Mouse (Mus musculus) neural tube, embryonic 11.5 days (tissue): ENCODE measurements around the gene Esyt3. TPM values are rescaled to one million over a fixed set of nuclear protein-coding genes. Genes with fewer than 3 reads are reported as not detected.
A peak's percentile ranks its signal among the peaks of the same experiment; 100 is the strongest.

ENCODE experiments used
- ATAC-seq: fragments of 200-750 bp; cut with Nextera tagmentation; 2 replicates; pipeline ENCODE4 v1.8.0; 2017; ENCODE audit warnings: moderate number of reproducible peaks, mild to moderate bottlenecking, moderate TSS enrichment, moderate library complexity; ENCODE audit not compliant: insufficient read depth, low FRiP score, low TSS enrichment
- DNase-seq: peaks from one replicate; pipeline ENCODE4 v3.0.0-alpha.2; 2015; ENCODE audit warnings: low spot score
- H3K27ac ChIP-seq: fragments of 300-500 bp; sonication (generic); 2 replicates; pipeline ENCODE4 v1.5.1; 2014; ENCODE audit warnings: low read depth, mild to moderate bottlenecking, low read length
- H3K27me3 ChIP-seq: fragments of 300-500 bp; sonication (generic); 2 replicates; pipeline ENCODE4 v1.6.1; 2014; ENCODE audit warnings: mild to moderate bottlenecking, low read length, mixed read lengths; ENCODE audit not compliant: control insufficient read depth, insufficient read depth
- H3K36me3 ChIP-seq: fragments of 300-500 bp; sonication (generic); 2 replicates; pipeline ENCODE4 v1.6.1; 2014; ENCODE audit warnings: mild to moderate bottlenecking, low read length, moderate library complexity, mixed read lengths; ENCODE audit not compliant: control insufficient read depth, insufficient read depth
- H3K4me1 ChIP-seq: fragments of 300-500 bp; sonication (generic); 2 replicates; pipeline ENCODE4 v1.6.1; 2014; ENCODE audit warnings: low read length, mixed read lengths; ENCODE audit not compliant: control insufficient read depth, insufficient read depth
- H3K4me2 ChIP-seq: fragments of 300-500 bp; sonication (generic); 2 replicates; pipeline ENCODE4 v1.6.1; 2014; ENCODE audit warnings: low read depth, mild to moderate bottlenecking, moderate library complexity
- H3K4me3 ChIP-seq: fragments of 300-500 bp; sonication (generic); 2 replicates; pipeline ENCODE4 v1.5.1; 2014; ENCODE audit warnings: low read depth, low read length
- H3K9ac ChIP-seq: fragments of 300-500 bp; sonication (generic); 2 replicates; pipeline ENCODE4 v1.6.1; 2014; ENCODE audit warnings: mild to moderate bottlenecking, low read length
- H3K9me3 ChIP-seq: fragments of 300-500 bp; sonication (generic); 2 replicates; pipeline ENCODE4 v1.6.1; 2016; ENCODE audit warnings: low read length; ENCODE audit not compliant: control insufficient read depth
- WGBS: fragments of 180-500 bp; shearing (Covaris S2); extraction: QIAGEN DNeasy Blood & Tissue Kit; methylation state at CpG from one replicate; pipeline ENCODE4 v1.1.7; 2014; 5-methylcytosine and 5-hydroxymethylcytosine counted together
- polyA plus RNA-seq: library from polyadenylated mRNA; unstranded; fragments of >200 nt; fragmentation: Nextera tagmentation; extraction: Ambion mirVana; gene quantifications from 2 replicates; pipeline ENCODE4 v1.2.1, GENCODE M21; 2014

The Esyt3 gene
- 0.15 and 0.30 TPM in 2 replicates for polyA plus RNA-seq

- 1% methylated on average over 66 of the region's 66 CpGs for WGBS
- Histone ChIP-seq H3K27me3 (peaks cover 31% of the 10 kb centered on the region), H3K9me3 (no peaks in the 10 kb centered on the region), H3K27ac (no peak within 1 kb of the TSS), H3K36me3 (no peaks in the 10 kb centered on the region), H3K4me1 (peaks cover 7% of the 10 kb centered on the region; the same call in 1 of the 2 replicates), H3K9ac (0 out of 2 replicates have a peak within 1 kb of the TSS, but pooled peaks have one; percentile 8), H3K4me2 (peak within 1 kb of the TSS; percentile 88), H3K4me3 (peak within 1 kb of the TSS; percentile 38)
- ATAC-seq, result peak; percentile 53; the same call in 1 of the 2 replicates
- DNase-seq, result peak; percentile 41
Measured at GRCm38 (mm10) chr9:99357921-99358692, at the start of gene Esyt3. Gene Esyt3 (minus strand): TSS chr9:99358557.

GRCm38 (mm10) chr9:99401288-99401974 is 43.1 kb upstream of the Esyt3 start:
- Histone ChIP-seq H3K27me3 (no peaks in the 10 kb centered on the region), H3K36me3 (no peaks in the 10 kb centered on the region), H3K4me3 (no peak overlapping the region), H3K9me3 (no peaks in the 10 kb centered on the region), H3K27ac (no peak overlapping the region), H3K4me2 (no peak overlapping the region), H3K4me1 (no peaks in the 10 kb centered on the region), H3K9ac (no peak overlapping the region)
- 76% methylated on average over 9 of the region's 9 CpGs for WGBS
- ATAC-seq, result no peak
- no peak for DNase-seq

- 87% methylated on average over 6 of the region's 6 CpGs for WGBS
- no peak for ATAC-seq
Measured at GRCm38 (mm10) chr9:99400781-99401180, 42.4 kb upstream of the Esyt3 start.

GRCm38 (mm10) chr9:99397056-99397815 is 38.9 kb upstream of the Esyt3 start:
- WGBS, result 81% methylated on average over 13 of the region's 13 CpGs
- Histone ChIP-seq H3K9ac (no peak overlapping the region), H3K4me2 (no peak overlapping the region), H3K27me3 (no peaks in the 10 kb centered on the region), H3K27ac (no peak overlapping the region), H3K4me1 (no peaks in the 10 kb centered on the region), H3K36me3 (no peaks in the 10 kb centered on the region; the same call in 1 of the 2 replicates), H3K9me3 (no peaks in the 10 kb centered on the region), H3K4me3 (no peak overlapping the region)
- DNase-seq (no peak), ATAC-seq (no peak)

More at GRCm38 (mm10) chr9:99400781-99401180, 42.4 kb upstream of the Esyt3 start:
- H3K27ac ChIP-seq, result no peak overlapping the region
- no peak for DNase-seq
- no peaks in the 10 kb centered on the region for H3K27me3 ChIP-seq
- no peaks in the 10 kb centered on the region for H3K4me1 ChIP-seq
- H3K9me3 ChIP-seq, result no peaks in the 10 kb centered on the region
- H3K4me2 ChIP-seq, result no peak overlapping the region
- no peak overlapping the region for H3K9ac ChIP-seq
- H3K36me3 ChIP-seq, result no peaks in the 10 kb centered on the region
- H3K4me3 ChIP-seq, result no peak overlapping the region

GRCm38 (mm10) chr9:99394366-99394765 is 36.0 kb upstream of the Esyt3 start:
- no peaks in the 10 kb centered on the region for H3K4me1 ChIP-seq
- H3K9ac ChIP-seq, result no peak overlapping the region
- no peak overlapping the region for H3K27ac ChIP-seq
- no peaks in the 10 kb centered on the region for H3K9me3 ChIP-seq
- H3K27me3 ChIP-seq, result no peaks in the 10 kb centered on the region
- H3K4me2 ChIP-seq, result no peak overlapping the region
- ATAC-seq, result no peak
- no peak for DNase-seq
- WGBS, result 84% methylated on average over 11 of the region's 11 CpGs
- H3K36me3 ChIP-seq, result no peaks in the 10 kb centered on the region; the same call in 1 of the 2 replicates
- no peak overlapping the region for H3K4me3 ChIP-seq

GRCm38 (mm10) chr9:99393146-99393545 is 34.8 kb upstream of the Esyt3 start:
- Histone ChIP-seq H3K36me3 (no peaks in the 10 kb centered on the region; the same call in 1 of the 2 replicates), H3K27ac (no peak overlapping the region), H3K4me1 (no peaks in the 10 kb centered on the region), H3K9me3 (no peaks in the 10 kb centered on the region), H3K27me3 (no peaks in the 10 kb centered on the region), H3K4me2 (no peak overlapping the region), H3K4me3 (no peak overlapping the region), H3K9ac (no peak overlapping the region)
- no peak for ATAC-seq
- DNase-seq, result no peak
- 91% methylated on average over 8 of the region's 8 CpGs for WGBS

- DNase-seq (no peak), ATAC-seq (no peak)
- H3K27me3 ChIP-seq, result no peaks in the 10 kb centered on the region
- no peaks in the 10 kb centered on the region for H3K4me1 ChIP-seq
- H3K4me2 ChIP-seq, result no peak overlapping the region
- WGBS, result 94% methylated on average over 10 of the region's 10 CpGs
- no peak overlapping the region for H3K9ac ChIP-seq
- no peak overlapping the region for H3K4me3 ChIP-seq
- no peaks in the 10 kb centered on the region for H3K9me3 ChIP-seq
- H3K27ac ChIP-seq, result no peak overlapping the region
- H3K36me3 ChIP-seq, result no peaks in the 10 kb centered on the region; the same call in none of the 2 replicates
Measured at GRCm38 (mm10) chr9:99391557-99391956, 33.2 kb upstream of the Esyt3 start.

- Histone ChIP-seq H3K9ac (no peak overlapping the region), H3K36me3 (no peaks in the 10 kb centered on the region; the same call in none of the 2 replicates), H3K27me3 (no peaks in the 10 kb centered on the region), H3K4me1 (no peaks in the 10 kb centered on the region), H3K4me3 (no peak overlapping the region), H3K9me3 (no peaks in the 10 kb centered on the region), H3K4me2 (no peak overlapping the region), H3K27ac (no peak overlapping the region)
- WGBS, result 43% methylated on average over 2 of the region's 2 CpGs
- ATAC-seq, result no peak
- DNase-seq, result no peak
Measured at GRCm38 (mm10) chr9:99390716-99391115, 32.4 kb upstream of the Esyt3 start.
